Mouse (Mus musculus) 416B (cell line): ENCODE data around the gene Pip4k2c.

Source experiments
- DNase-seq: peaks from one replicate; pipeline ENCODE4 v3.0.0; 2011; ENCODE audit warnings: low read depth

The Pip4k2c gene

GRCm38 (mm10) chr10:127189116-127189650 is 22.2 kb downstream of the Pip4k2c start:
- DNase-seq = no peak

- no peak for DNase-seq
Observed at GRCm38 (mm10) chr10:127188465-127189115, 22.8 kb downstream of the Pip4k2c start.

GRCm38 (mm10) chr10:127188079-127188453 is 23.3 kb downstream of the Pip4k2c start:
- no peak for DNase-seq

DNA sequence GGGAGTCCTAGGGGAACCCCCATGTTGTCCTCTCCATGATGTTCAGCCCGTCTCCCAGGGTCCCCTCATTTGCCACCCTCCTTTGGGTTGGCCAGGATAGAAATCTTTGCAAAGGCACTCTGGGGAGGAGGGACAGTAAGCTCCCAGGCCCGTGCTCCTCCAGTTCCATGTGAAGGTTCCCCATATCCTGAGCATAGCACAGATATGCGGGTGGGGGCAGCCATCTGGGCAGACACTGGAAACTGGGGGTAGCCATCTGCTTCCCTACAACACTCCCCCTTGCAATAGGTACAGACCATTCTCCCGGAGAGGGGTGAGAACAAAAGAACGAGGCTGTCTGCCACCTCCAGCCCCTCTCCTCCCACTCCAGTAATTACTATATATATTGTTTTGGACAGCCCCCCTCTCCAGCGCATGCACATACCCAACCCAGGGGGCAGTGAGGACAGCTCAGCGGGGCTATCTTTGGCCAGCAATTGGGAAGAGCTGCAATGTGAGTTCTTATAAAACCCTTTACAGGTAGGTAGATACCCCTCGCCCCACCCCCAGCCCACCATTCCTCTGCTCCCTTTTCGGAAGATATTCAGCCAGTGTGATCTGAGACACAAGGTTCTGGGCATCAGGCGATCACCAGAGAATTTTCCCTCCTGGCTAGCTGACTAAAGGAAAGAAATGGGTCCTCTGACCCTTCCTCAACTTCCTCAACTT is 23.9 kb downstream of the Pip4k2c start:
- no peak for DNase-seq

- no peak for DNase-seq
Observed at GRCm38 (mm10) chr10:127186451-127186850, 24.9 kb downstream of the Pip4k2c start.

DNA sequence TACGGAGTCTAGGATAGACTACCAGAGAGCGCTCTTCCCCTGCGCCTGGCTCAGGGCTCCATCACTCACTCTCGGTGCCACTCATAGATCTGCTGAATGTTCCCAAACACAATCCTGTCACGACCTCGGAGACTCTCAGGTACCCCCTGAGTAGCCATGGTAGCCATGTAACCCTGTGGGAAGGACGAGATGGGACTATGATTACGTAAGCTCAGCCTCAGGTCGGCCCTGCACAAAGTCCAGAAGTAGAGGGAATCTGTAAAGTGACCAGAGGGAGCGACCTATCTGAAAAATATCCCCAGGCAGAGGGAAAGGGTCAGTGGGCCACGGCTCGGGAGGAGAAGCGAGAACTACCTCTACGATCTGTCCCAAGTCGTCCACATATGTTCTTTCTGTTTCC is 25.9 kb downstream of the Pip4k2c start:
- no peak for DNase-seq

- DNase-seq = peak; percentile 49
Observed at GRCm38 (mm10) chr10:127185101-127185500, 26.3 kb downstream of the Pip4k2c start.

- no peak for DNase-seq
Observed at GRCm38 (mm10) chr10:127183759-127184158, 27.6 kb downstream of the Pip4k2c start.

DNA sequence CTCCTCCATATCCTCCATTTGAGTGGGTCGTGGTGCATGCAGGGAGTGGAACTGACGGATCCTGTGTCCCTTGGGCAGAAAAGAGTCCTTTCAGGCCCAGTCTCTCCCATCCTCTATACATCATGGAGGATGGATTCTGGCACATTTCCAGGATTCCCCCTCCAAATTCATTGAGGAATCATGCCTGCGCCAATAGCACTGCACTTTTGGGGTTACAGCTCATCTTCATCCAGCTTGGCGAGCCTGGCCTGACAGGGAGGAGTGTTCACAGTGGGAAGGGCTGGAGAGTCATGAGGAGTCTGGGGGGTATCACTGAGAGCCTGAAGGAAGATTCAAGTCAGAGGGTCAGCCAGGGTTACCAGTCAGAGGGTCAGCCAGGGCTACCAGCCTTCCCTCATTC is 28.8 kb downstream of the Pip4k2c start:
- no peak for DNase-seq

- no peak for DNase-seq
Observed at GRCm38 (mm10) chr10:127181566-127181965, 29.8 kb downstream of the Pip4k2c start.

DNA sequence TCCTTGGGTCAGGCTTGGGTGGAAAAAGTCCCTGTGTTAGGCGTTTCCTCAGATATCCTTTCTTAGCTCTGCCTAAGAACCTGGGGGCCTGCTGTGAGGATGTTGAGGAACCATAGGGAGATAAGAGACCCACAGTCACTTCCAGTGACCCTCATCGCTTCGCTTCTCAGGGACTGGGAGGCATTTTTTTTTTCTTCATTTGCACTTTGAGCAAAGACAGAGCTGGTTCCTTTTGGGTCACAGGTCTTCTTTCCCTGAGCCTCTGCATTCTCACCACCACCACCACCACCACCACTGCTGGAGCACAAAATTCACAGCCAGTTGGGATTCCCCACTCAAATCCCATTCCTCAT is 30.7 kb downstream of the Pip4k2c start:
- no peak for DNase-seq

GRCm38 (mm10) chr10:127179871-127180694 is 31.3 kb downstream of the Pip4k2c start, which contains the start of gene Slc26a10:
Gene Slc26a10 (minus strand): TSS chr10:127180645.
- DNase-seq = no peak

GRCm38 (mm10) chr10:127178286-127179027 is 32.9 kb downstream of the Pip4k2c start:
- DNase-seq = no peak

- peak; percentile 56 for DNase-seq
Observed at GRCm38 (mm10) chr10:127177719-127178118, 33.7 kb downstream of the Pip4k2c start.

GRCm38 (mm10) chr10:127177235-127177634 is 34.1 kb downstream of the Pip4k2c start:
- DNase-seq = no peak

GRCm38 (mm10) chr10:127176756-127177155 is 34.6 kb downstream of the Pip4k2c start:
- DNase-seq = no peak

DNA sequence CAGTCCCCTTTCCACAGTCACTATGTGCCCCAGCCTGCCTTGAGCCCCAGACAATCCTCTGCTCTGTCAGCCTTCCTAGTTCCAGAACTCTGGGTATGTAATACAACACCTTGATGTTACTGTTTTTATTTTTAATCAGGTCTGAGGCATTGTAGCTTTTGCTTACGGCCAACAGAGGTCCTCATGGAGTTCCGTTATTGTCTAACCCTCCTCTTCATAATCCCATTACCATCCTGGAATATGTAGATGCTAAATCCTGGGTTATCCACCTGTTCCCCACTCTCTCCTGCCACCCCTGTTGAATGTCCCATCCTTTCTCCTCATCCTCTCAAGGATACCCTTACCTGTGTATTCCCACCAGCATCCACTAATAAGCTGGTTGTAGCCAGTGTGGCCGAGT is 35.2 kb downstream of the Pip4k2c start:
- DNase-seq = no peak

- DNase-seq = no peak
Observed at GRCm38 (mm10) chr10:127174170-127174569, 37.2 kb downstream of the Pip4k2c start.

DNA sequence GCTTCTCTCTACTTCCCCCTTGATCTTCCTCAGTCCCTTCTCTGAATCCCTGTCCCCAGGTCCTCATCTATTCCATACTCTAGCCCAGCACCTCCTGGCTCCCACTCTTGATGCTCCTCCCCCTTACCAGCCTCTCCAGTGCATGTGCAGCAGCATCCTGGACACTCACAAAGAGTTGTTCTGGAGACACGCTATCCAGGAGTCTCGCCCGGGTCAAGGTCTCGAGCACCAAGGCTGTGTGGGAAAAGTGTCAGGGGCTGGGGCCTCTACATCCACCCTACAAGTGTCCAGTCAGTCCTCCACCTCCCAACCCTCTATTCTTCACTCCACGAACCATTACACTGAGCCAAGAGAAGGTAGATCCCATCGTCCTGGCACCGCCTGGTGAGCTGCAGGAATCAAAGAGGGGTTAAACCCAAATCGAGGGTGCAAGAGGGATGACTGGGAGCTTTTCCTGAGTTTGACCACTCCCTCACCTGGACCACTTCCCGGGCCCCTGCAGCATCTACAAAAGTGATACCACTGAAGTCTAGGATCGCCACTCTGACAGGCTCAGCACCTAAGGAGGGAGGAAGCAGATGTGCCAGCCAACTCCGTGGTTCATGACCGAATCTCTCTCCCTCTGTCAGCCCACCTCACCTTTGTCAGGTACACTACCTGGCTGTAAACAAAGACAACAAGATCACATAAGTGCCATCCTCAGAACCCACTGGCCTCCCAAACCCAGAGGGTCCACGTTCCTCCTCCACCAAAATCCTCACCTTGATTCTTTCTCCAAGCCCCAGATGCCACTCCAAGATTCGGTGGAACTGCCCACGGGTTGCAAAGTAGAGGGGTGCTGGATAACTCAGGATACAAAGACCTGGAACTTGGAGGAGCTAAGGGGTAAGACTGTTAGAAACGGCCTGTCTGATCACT is 38.0 kb downstream of the Pip4k2c start:
- no peak for DNase-seq

GRCm38 (mm10) chr10:127171631-127172200 is 39.7 kb downstream of the Pip4k2c start:
- no peak for DNase-seq
